Mouse (Mus musculus) erythroid progenitor cell, adult 5-6 weeks (primary cell): ENCODE results near the gene Actr3. TPM values are rescaled to one million over a fixed set of nuclear protein-coding genes. Genes with fewer than 3 reads are reported as not detected.

Source experiments
- ATAC-seq: replicated peaks from 2 replicates; pipeline ENCODE4 v1.8.0; 2016; ENCODE audit warnings: moderate number of reproducible peaks, mild to moderate bottlenecking, moderate TSS enrichment, inconsistent platforms; ENCODE audit not compliant: poor library complexity, low FRiP score, severe bottlenecking
- total RNA-seq, 2 experiments: library from RNA; stranded (forward) in 1 of 2; stranded (reverse) in 1 of 2; fragments of 150-400 nt in 1 of 2; fragments of 186-747, 209-891 nt in 1 of 2; gene quantifications; 2 replicates each; pipeline versions ENCODE4 v1.2.3 to v1.2.4; 2015 to 2017; ENCODE audit warnings: low replicate concordance in 2 of 2

Gene Actr3
- 181 and 228 TPM in 2 replicates for total RNA-seq (2015; ENCODE audit: low replicate concordance)
- 229 and 243 TPM in 2 replicates for total RNA-seq (2017; ENCODE audit: low replicate concordance)

DNA sequence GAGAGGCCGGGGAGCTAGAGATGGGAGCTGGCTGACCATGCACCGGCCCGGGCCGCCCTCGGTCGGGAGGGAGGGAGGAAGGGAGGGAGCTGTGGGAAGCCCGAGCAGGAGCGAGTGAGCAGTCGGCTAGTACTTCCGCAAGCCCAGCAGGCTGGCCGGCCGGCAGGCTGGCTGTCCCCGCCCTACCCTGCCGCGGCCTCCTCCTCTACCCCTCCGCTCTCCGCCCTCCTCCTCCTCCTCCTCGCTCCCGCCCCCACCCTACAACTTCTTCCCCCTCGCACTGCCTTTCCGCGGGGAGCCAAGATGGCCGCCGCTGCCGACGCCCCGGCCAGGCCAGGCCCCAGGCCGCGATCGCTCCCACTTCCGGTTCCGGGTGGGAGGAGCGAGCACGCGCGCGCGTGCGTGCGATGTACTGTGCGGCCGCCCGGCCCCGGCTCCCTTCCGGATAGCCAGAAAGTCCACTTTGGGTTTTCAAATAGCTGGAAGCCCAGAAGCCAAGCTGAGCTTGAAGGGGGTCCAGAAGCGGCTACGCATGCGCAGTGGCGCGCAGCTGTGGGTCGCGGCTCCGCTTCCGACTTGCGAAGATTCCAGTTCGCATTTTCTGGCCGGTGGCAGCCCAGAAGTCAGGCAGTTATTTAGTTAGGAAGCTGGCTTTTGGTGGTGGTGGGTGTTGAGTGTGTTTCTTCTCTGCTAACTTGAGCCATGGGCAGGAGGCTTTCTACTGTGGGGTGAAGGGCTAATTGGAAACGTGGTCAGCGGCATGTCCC is at the start of gene Actr3:
TSS of gene Actr3 (minus strand) at position 359 of the 767 bp plus-strand sequence.
- peak; percentile 89 for ATAC-seq

- no peak for ATAC-seq
Observed at GRCm38 (mm10) chr1:125482459-125483287, 47.1 kb upstream of the Actr3 start.

DNA sequence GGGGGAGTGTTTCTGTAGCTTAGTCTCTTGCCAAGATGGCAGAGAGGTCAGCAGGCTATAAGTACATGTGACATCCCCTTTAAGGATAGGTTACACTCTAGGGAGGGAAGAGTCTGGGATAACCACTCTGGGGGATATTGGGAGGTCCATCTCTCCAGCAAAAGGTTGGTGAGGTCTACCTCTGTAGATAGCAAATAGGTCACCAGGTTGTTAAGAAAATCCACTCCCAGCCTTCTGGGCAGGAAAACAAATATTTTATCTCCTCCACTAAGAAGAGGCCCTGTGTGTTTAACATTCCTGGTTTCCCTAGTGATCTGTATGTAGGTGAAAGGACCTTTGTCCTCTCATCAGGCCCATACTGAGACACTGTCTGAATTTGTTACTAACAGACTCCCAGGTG is 46.3 kb upstream of the Actr3 start:
- no peak for ATAC-seq

GRCm38 (mm10) chr1:125478588-125478987 is 43.1 kb upstream of the Actr3 start:
- no peak for ATAC-seq

DNA sequence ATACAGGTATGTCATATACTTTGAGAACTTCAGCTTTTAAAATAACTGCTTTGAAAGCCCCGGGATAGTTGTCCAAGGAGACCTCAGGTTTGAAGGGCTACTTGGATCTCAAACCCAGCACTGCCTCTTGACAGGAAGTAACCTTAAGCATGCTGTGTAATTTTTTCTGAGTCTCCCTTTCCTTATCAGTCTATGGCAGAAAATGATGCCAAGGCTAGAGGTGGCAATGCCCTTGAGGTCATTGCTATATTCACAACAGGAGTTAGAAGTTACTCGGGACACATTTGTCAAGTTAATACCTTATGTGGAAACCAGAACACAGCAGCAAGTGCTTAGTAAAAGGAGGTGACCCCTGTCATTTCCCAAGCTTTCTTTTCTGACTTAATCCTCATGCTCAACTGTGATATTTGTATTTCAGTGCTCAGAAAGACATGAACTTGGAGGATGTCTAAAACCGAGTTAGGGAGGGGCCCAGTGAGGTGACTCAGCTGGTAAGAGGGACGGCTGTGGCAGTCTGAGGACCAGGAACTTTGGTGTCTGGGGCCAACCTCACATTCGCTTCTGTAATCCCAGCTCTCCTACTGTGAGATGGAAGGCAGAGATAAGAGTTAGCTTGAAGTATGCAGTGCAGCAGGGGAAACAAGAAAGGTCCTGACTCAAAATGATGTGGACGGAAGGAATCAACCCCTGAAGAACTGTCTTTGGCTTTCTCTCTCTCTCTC is 40.6 kb upstream of the Actr3 start:
- no peak for ATAC-seq

GRCm38 (mm10) chr1:125473866-125474265 is 38.3 kb upstream of the Actr3 start:
- ATAC-seq: no peak

DNA sequence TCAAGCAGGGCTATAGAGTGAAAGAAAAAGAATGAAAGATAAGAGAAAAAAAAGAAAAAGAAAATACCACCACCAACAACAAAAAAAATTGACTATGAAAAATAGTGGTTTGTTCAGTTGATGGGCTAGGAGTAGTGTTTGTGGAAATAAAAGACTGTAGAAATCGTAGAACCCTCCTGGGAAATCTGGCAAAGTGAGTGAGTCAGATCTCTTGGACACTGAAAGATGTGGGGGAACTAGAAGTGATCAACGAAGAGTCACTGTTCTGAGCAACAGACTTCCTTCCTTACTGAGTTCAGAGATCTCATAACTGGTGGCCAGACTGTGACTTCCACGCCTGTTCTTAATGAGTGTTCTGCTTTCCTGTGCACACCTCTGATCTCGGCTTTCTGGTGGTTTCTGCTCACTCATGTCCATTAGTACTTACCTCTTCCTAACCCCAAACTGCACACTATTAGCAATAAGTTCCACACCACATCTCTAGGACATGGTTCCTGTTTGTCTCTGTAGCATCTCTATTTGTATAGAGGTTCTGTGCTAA is 37.7 kb upstream of the Actr3 start:
- ATAC-seq: no peak

DNA sequence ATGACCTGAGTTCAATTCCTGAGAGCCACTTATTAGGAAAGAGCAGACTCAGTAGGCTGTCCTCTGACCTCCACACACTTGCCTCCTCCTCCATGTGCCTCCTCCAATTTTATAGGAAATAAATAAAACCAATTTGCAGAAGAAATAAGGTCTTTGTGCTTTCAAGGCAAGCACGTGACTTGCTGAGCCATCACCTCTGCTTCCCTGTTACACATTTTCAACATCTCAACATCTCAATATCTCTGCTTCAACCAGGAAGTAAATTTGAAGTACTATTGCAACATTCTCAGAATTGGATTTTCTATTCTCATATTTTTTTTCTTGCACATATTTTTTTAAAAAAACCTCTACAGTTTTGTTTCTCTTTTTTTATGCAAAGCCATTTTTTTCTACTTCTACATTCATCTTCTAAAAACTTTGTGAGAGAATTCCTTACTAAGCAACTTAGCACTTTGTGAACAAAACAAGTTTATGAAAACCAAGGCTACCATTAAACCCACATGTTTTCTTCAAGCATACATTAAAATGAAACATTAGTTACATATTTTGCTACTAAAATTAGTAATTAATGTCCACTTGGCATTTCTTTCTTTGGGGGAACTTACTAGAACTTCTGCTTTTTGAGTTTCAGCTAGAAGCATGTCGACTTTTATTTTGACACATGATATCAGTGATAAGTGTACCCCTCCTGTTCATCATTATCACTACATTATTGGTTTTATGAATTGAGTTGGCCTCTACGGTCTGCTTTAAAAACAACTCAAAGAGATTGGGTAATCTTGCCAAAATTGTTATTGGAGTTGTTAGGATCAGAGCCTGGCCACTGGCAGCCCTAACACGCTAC is 35.5 kb upstream of the Actr3 start:
- ATAC-seq: no peak

GRCm38 (mm10) chr1:125467936-125468335 is 32.4 kb upstream of the Actr3 start:
- ATAC-seq: no peak

DNA sequence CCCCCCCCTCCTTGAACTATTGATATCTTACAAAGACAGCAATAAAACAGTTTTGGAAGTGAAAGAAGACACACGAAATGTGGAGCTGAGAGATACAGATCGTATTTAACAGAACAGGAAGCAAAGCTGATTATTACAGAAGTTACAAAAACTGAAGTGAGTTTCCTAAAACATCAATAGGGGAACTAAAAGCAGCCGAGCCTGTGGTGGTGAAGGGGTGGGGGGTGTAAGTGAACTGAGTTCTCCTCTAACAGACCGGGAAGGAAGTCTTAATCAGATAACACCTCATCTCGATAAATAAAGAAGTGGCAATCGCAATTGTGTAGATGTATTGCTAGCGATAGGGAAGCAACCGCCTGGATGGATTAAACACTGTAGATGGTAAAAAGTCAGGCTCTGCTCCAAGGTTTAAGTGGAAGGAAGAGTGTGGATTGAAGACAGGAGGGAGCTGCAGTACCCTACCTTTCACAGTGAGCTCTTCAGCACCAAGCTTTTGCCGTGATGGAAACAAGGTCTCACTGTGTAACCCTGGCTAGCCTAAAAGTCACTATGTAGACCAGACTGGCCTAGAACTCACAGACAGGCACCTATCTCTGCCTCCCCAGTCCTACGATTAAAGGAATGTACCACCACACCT is 31.2 kb upstream of the Actr3 start:
- ATAC-seq: no peak

- no peak for ATAC-seq
Observed at GRCm38 (mm10) chr1:125464011-125464410, 28.5 kb upstream of the Actr3 start.

DNA sequence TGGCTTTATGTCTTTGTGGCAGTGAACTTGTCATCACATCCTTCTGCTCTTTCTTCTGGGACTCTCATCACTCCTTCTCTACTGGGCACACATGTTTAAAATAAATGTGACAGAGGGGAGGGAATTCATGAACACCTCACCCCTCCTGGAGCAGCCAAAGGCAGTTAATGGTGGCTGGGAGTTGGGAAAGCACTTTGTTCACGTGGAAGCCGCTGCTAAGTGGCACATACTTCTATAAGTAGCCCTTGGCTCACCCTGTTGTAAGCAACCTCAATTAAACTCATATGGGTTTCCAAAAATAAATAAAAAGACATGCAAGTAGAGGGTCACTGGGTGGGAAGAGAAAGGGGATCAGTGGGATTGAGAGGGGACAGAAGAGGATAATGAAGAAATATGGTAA is 27.8 kb upstream of the Actr3 start:
- no peak for ATAC-seq

GRCm38 (mm10) chr1:125462917-125463316 is 27.4 kb upstream of the Actr3 start:
- no peak for ATAC-seq

GRCm38 (mm10) chr1:125458531-125458930 is 23.0 kb upstream of the Actr3 start:
- no peak for ATAC-seq

DNA sequence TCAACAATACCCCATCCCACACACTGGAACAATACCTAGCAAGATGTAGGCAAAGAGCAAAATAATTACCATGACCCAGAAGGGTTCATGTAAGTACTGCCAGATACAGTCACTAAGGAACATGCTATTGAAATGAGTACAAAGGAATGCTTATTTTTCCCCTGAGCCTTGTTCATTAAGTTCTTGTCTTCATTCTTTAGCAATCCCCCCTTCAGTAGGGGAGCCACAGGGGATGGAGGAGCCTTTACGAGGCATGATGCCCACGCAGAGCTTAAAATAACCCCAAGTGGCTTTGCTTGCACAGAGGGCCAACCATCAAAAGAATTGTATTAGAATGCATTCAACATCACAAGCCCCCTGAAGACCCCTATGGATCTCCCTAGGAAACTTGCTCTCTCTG is 19.6 kb upstream of the Actr3 start:
- no peak for ATAC-seq

DNA sequence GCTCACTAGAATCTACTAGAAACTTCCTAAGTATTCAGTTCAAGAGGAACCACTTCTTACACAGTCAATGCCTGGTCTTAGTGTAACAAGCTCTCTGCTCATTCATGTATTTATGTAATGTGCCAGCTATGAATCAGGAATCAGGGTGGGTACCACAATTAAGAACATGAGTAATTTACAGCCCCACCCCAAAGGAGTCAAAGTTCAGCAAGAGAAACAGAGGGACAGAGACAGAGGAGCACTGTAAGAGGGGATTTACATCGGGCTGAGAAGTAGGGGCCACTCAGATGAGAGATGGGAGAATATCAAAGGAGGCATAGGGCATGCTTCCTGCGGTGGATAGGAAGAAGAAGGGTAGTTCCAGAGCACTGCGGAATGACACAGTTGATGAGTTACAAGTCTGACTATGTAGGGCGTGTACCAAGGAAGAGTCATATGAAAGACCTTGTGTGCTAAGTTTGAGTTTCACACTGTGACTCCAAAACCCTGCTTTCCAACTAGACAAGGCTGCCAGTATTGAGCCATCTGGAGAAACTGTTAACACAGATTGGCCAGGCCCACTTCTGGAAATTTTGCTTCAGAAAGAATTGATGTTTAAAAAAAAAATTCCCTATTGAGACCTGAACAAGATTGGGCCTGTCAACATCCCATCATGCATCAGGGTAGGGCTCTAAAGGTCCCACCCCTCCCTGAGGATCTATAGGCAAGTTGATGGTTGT is 14.9 kb upstream of the Actr3 start:
- ATAC-seq: no peak

- no peak for ATAC-seq
Observed at GRCm38 (mm10) chr1:125447926-125448325, 12.4 kb upstream of the Actr3 start.

GRCm38 (mm10) chr1:125441679-125442078 is 6.2 kb upstream of the Actr3 start:
- ATAC-seq: no peak
